Mouse (Mus musculus) duodenum, adult 2 months (tissue): ENCODE measurements around the gene Sprr4. TPM values are rescaled to one million over a fixed set of nuclear protein-coding genes. Genes with fewer than 3 reads are reported as not detected.

Source experiments
- polyA plus RNA-seq: library from polyadenylated mRNA; depleted of rRNA; stranded (reverse); fragments of >200 nt; gene quantifications from 2 replicates; pipeline ENCODE4 v1.2.3, GENCODE M21; 2012; ENCODE audit warnings: low replicate concordance; rRNA removed

The Sprr4 gene
- polyA plus RNA-seq, result not detected in 2 replicates

DNA sequence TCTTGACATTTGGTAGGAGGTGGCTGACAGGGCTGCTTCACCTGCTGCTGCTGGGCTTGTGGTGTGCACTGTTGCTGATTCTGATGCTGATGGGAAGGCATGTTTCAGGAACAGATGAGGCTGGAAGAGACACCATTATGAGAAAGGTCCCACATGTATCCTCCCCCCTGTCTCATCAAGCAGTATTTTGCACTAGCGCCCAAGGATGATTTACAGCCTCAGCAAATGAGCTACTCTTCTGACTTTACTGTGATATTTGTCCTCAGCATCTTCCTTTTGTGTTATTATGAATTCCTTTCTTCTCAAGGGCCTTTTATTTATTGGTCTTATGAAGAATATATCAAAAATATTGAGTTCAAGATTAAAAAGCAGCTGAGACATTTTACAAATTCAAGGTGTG is at the start of gene Sprr4:
Gene Sprr4 (minus strand): TSS at position 101 of the 400 bp plus-strand sequence.

DNA sequence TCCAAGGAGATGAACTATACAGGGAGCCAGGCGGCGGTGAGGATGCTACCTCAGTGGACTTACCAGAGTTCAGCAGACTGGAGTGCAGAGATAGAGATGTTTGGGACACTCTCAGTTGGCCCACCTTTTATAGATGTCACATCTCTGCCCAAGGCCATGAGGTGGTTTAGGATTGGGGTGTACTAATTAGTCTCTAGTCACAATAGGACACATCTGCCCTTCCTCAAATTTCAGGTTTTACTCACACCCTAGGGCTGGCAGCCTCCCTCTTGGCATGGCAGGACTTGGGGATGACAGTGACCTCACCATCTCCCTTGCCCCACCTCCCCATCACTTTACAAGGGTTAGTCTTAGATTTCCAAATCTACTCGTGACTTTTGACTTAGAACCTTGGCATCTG is 34.1 kb upstream of the Sprr4 start, which contains the start of gene 2310046K23Rik:
Gene 2310046K23Rik (minus strand): TSS at position 101 of the 400 bp plus-strand sequence.

DNA sequence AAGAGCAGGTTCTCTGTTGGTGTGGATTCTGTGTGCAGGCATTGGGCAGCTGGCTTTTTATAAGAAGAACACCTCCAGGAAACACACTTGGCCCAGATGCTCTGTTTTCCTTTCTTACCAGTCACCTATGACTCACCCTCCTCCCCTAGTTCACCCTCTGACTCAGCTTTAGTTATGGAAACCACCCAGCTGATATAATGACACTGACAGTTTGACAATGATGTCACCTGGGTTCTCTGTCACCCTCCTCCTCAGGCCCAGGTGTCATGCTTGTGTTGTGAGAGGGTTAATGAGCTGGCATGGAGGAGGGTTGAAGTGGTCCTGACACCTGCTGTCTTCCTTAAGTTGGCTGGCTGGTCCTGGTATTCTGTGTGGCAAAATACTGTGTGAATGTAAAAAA is 14.4 kb downstream of the Sprr4 start, which contains the start of gene Sprr1a:
Gene Sprr1a (minus strand): TSS at position 33 of the 400 bp plus-strand sequence.

DNA sequence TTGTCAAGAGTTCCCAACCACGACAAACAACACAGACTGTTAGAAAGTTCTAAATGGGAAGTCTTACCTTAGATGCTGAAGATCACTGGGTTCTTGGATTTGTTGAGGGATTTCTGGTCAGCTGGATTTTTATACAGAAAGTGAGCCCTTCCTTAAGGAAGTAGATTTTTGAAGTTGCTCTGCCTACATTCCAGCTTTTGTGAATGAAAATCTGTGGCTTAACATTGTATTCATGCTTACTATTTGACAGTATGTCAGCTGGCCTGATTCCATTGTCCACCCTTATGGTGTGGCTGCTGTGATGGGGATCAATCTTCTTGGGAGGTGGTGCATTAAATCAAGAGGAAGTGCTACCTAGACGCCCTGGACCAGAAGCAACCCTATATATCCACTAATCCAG is 41.7 kb downstream of the Sprr4 start, which contains the start of gene Sprr3:
Gene Sprr3 (minus strand): TSS at position 101 of the 400 bp plus-strand sequence.

Other genes starting within 250 kb of the Sprr4 start
- gene Sprr2a3, start 215.1 kb downstream of the Sprr4 start, polyA plus RNA-seq, result 128 and 424 TPM in 2 replicates
- not detected in 2 replicates for gene Sprr2b, start 183.9 kb downstream of the Sprr4 start, polyA plus RNA-seq
- gene Sprr2d, start 161.4 kb downstream of the Sprr4 start, polyA plus RNA-seq, result not detected in 2 replicates
- gene Sprr2e, start 148.3 kb downstream of the Sprr4 start, polyA plus RNA-seq, result not detected in 2 replicates
- gene Sprr2f, start 135.3 kb downstream of the Sprr4 start, polyA plus RNA-seq, result not detected in 2 replicates
- not detected in 2 replicates for gene Sprr2h, start 114.8 kb downstream of the Sprr4 start, polyA plus RNA-seq
- gene Sprr2i, start 92.5 kb downstream of the Sprr4 start, polyA plus RNA-seq, result not detected in 2 replicates
- not detected in 2 replicates for gene Sprr2j-ps, start 82.4 kb downstream of the Sprr4 start, polyA plus RNA-seq
- gene Gm9774, start 71.1 kb downstream of the Sprr4 start, polyA plus RNA-seq, result 10.1 and 10.8 TPM in 2 replicates
- gene Sprr2k, start 67.9 kb downstream of the Sprr4 start, polyA plus RNA-seq, result not detected in 2 replicates
- not detected in 2 replicates for gene Sprr1b, start 61.7 kb downstream of the Sprr4 start, polyA plus RNA-seq
- 0.33 TPM in 1 of 2 replicates, not detected in the other for gene Sprr3, start 41.8 kb downstream of the Sprr4 start, polyA plus RNA-seq
- 12.2 and 29.6 TPM in 2 replicates for gene Sprr1a, start 14.6 kb downstream of the Sprr4 start, polyA plus RNA-seq
- gene 2310046K23Rik, start 34.0 kb upstream of the Sprr4 start, polyA plus RNA-seq, result not detected in 2 replicates
- gene Ivl, start 73.2 kb upstream of the Sprr4 start, polyA plus RNA-seq, result not detected in 2 replicates
- 0.26 TPM in 1 of 2 replicates, not detected in the other for gene Smcp, start 88.5 kb upstream of the Sprr4 start, polyA plus RNA-seq
- not detected in 2 replicates for gene 2210017I01Rik, start 107.0 kb upstream of the Sprr4 start, polyA plus RNA-seq
- gene Lce6a, start 121.2 kb upstream of the Sprr4 start, polyA plus RNA-seq, result not detected in 2 replicates
- gene Lce1a1, start 147.8 kb upstream of the Sprr4 start, polyA plus RNA-seq, result not detected in 2 replicates
- gene Lce1b, start 156.4 kb upstream of the Sprr4 start, polyA plus RNA-seq, result 0.19 TPM in 1 of 2 replicates, not detected in the other
- not detected in 2 replicates for gene Lce1a2, start 169.8 kb upstream of the Sprr4 start, polyA plus RNA-seq
- 0.27 TPM in 1 of 2 replicates, not detected in the other for gene Lce1c, start 178.8 kb upstream of the Sprr4 start, polyA plus RNA-seq
- gene Lce1d, start 186.7 kb upstream of the Sprr4 start, polyA plus RNA-seq, result not detected in 2 replicates
- gene Lce1e, start 208.6 kb upstream of the Sprr4 start, polyA plus RNA-seq, result not detected in 2 replicates
- gene Lce1f, start 219.9 kb upstream of the Sprr4 start, polyA plus RNA-seq, result 0.21 TPM in 1 of 2 replicates, not detected in the other
- gene Gm38119, start 238.6 kb upstream of the Sprr4 start, polyA plus RNA-seq, result not detected in 2 replicates